Mouse (Mus musculus) adrenal gland, adult 2 months (tissue): ENCODE data around the gene Arhgap42. TPM values are rescaled to one million over a fixed set of nuclear protein-coding genes. Genes with fewer than 3 reads are reported as not detected.

Source experiments
- DNase-seq: peaks from one replicate; pipeline ENCODE4 v3.0.0; 2021
- polyA plus RNA-seq: library from polyadenylated mRNA; depleted of rRNA; stranded (reverse); fragments of >200 nt; gene quantifications from 2 replicates; pipeline ENCODE4 v1.2.3, GENCODE M21; 2012
- total RNA-seq, 2 experiments: library from RNA; stranded (reverse); gene quantifications; 2 replicates each; pipeline ENCODE4 v1.2.3; 2021

Gene Arhgap42
- total and polyA plus RNA-seq, 3 experiments, result 26.0 to 31.8 (median 31.1) TPM

GRCm38 (mm10) chr9:9027904-9028303, 211.0 kb downstream of the Arhgap42 start:
- DNase-seq, result no peak

GRCm38 (mm10) chr9:9027445-9027844, 211.5 kb downstream of the Arhgap42 start:
- DNase-seq, result no peak

- DNase-seq, result no peak
Measured at GRCm38 (mm10) chr9:9015108-9015507, 223.8 kb downstream of the Arhgap42 start.

GRCm38 (mm10) chr9:9001170-9001569, 237.7 kb downstream of the Arhgap42 start:
- DNase-seq, result no peak

GRCm38 (mm10) chr9:8996494-8996893, 242.4 kb downstream of the Arhgap42 start:
- no peak for DNase-seq

- no peak for DNase-seq
Measured at GRCm38 (mm10) chr9:8982315-8982714, 256.6 kb downstream of the Arhgap42 start.

GRCm38 (mm10) chr9:8977775-8978174, 261.1 kb downstream of the Arhgap42 start:
- DNase-seq, result no peak

GRCm38 (mm10) chr9:8971491-8971890, 267.4 kb downstream of the Arhgap42 start, which contains the start of gene Gm16485:
Gene Gm16485, plus strand, starts transcription at chr9:8971791.
- no peak for DNase-seq

GRCm38 (mm10) chr9:8970240-8970639, 268.7 kb downstream of the Arhgap42 start:
- DNase-seq, result no peak

GRCm38 (mm10) chr9:8964512-8965133, 274.3 kb downstream of the Arhgap42 start:
- peak; percentile 31 for DNase-seq

- DNase-seq, result no peak
Measured at GRCm38 (mm10) chr9:8953306-8953705, 285.6 kb downstream of the Arhgap42 start.
